Mouse (Mus musculus): ENCODE measurements around the gene Prm2. TPM values are rescaled to one million over a fixed set of nuclear protein-coding genes. Genes with fewer than 3 reads are reported as not detected.

The Prm2 gene
- total RNA-seq, 2 experiments from 2014 or later = not detected

Other genes starting within 250 kb of the Prm2 start
- 1 to 10 TPM in 1 of 2 experiments, under 1 TPM in 1; 0.84 to 1.9 TPM for gene Socs1, start 10.6 kb downstream of the Prm2 start, total RNA-seq (2021)
- gene Tnp2, start 7.5 kb downstream of the Prm2 start, total RNA-seq (2021) = not detected
- not detected for gene Prm3, start 5.2 kb downstream of the Prm2 start, total RNA-seq (2021)
- not detected for gene Prm1, start 9.7 kb upstream of the Prm2 start, total RNA-seq (2021)
- gene Gm11172, start 16.8 kb upstream of the Prm2 start, total RNA-seq (2021) = not detected
- 1 to 10 TPM in 1 of 2 experiments, under 1 TPM in 1; 0.55 to 1.4 TPM for gene Rmi2, start 38.9 kb upstream of the Prm2 start, total RNA-seq (2021)

Data from heart, postnatal 14 days (tissue).